17 mouse cellular contexts compared by ENCODE assay signal in genomic region chr14:62557111-62557510, GRCm38 (mm10). TPM values are rescaled to one million over a fixed set of nuclear protein-coding genes. Genes with fewer than 3 reads are reported as not detected.
DNase-seq lines count a peak whose midpoint lies in the region; ATAC-seq and TF ChIP-seq lines count a peak whose summit lies in the region.
"Had no signal": no experiment of that assay in that cellular context is flagged by ENCODE, and none has a peak within 500 bp of the region (broad histone marks: within the 10 kb centered on the region; RNA-seq: fewer than 3 reads in every experiment).

No protein-coding gene starts in this region.

- ATAC-seq in kidney, postnatal 0 days (replicated peaks; ENCODE audit: low FRiP score, low read depth) = no peak
- no peak for ATAC-seq in forebrain, embryonic 12.5 days (ENCODE audit: low FRiP score)
- no peak for ATAC-seq in liver, embryonic 15.5 days (ENCODE audit: insufficient read depth)
- ATAC-seq: Patski had no signal

- H3K27ac ChIP-seq in kidney, postnatal 0 days = no peak overlapping the region
- no peak overlapping the region for H3K27ac ChIP-seq in cortical plate, adult 2 months (ENCODE audit: insufficient read depth, low read length)
- H3K27ac ChIP-seq in forebrain, embryonic 12.5 days = no peak overlapping the region
- H3K27ac ChIP-seq in liver, embryonic 15.5 days (replicated peaks) = no peak overlapping the region
- H3K27ac ChIP-seq: limb, embryonic 10.5 days had no signal

- H3K4me2 ChIP-seq in kidney, postnatal 0 days (ENCODE audit: low read length) = peak overlapping the region; percentile 94; the same call in 1 of the 2 replicates
- H3K4me2 ChIP-seq in forebrain, embryonic 12.5 days = peak overlapping the region; percentile 89
- peak overlapping the region; percentile 82 for H3K4me2 ChIP-seq in liver, embryonic 15.5 days

- H3K4me1 ChIP-seq in kidney, postnatal 0 days (replicated peaks; ENCODE audit: insufficient read depth, low read length) = peaks cover 6% of the 10 kb centered on the region; the same call in 1 of the 2 replicates
- H3K4me1 ChIP-seq in cortical plate, adult 2 months (ENCODE audit: control insufficient read depth, insufficient read depth, low read length) = peaks cover 8% of the 10 kb centered on the region
- H3K4me1 ChIP-seq in forebrain, embryonic 12.5 days = peaks cover 26% of the 10 kb centered on the region
- peaks cover 22% of the 10 kb centered on the region for H3K4me1 ChIP-seq in liver, embryonic 15.5 days (replicated peaks)

- H3K9ac ChIP-seq in kidney, postnatal 0 days (ENCODE audit: low read depth, low read length) = no peak overlapping the region
- H3K9ac ChIP-seq in forebrain, embryonic 12.5 days = no peak overlapping the region
- no peak overlapping the region for H3K9ac ChIP-seq in liver, embryonic 15.5 days

- no peaks in the 10 kb centered on the region for H3K27me3 ChIP-seq in kidney, postnatal 0 days (ENCODE audit: insufficient read depth, low read length)
- peaks cover 19% of the 10 kb centered on the region for H3K27me3 ChIP-seq in forebrain, embryonic 12.5 days
- H3K27me3 ChIP-seq in liver, embryonic 15.5 days = peaks cover 55% of the 10 kb centered on the region

- no peaks in the 10 kb centered on the region for H3K36me3 ChIP-seq in kidney, postnatal 0 days (ENCODE audit: insufficient read depth, low read length)
- no peaks in the 10 kb centered on the region for H3K36me3 ChIP-seq in forebrain, embryonic 12.5 days (replicated peaks)
- no peaks in the 10 kb centered on the region for H3K36me3 ChIP-seq in liver, embryonic 15.5 days (replicated peaks)
- H3K36me3 ChIP-seq: limb, embryonic 10.5 days had no signal

- H3K9me3 ChIP-seq in kidney, postnatal 0 days (replicated peaks; ENCODE audit: low read length) = no peaks in the 10 kb centered on the region
- H3K9me3 ChIP-seq in forebrain, embryonic 12.5 days = no peaks in the 10 kb centered on the region
- H3K9me3 ChIP-seq in liver, embryonic 15.5 days (replicated peaks) = no peaks in the 10 kb centered on the region
- H3K9me3 ChIP-seq: limb, embryonic 10.5 days had no signal

- TF ChIP-seq CTCF in kidney, postnatal 0 days (IDR thresholded peaks at IDR 0.05; ENCODE audit: low read depth) = no peak
- no peak for TF ChIP-seq CTCF in cortical plate, adult 2 months (IDR thresholded peaks at IDR 0.05; ENCODE audit: extremely low read depth, insufficient read depth, low read length)

- no peak for DNase-seq in kidney, postnatal 0 days (ENCODE audit: low spot score)
- no peak for DNase-seq in kidney, adult 8-10 months
- DNase-seq in embryo, embryonic 10 days (ENCODE audit: low spot score) = no peak
- DNase-seq in layer of hippocampus, adult 9-10 months (ENCODE audit: low spot score) = no peak
- DNase-seq: cerebellum, adult 8-10 months; kidney, adult 18-20 months; lung, postnatal 4 days; thymus, adult 18-20 months had no signal

- TF ChIP-seq POLR2A in cortical plate, adult 2 months (IDR thresholded peaks at IDR 0.05; ENCODE audit: extremely low read depth, insufficient read depth, low read length) = no peak

- WGBS in kidney, postnatal 0 days = 83% methylated on average over 3 of the region's 3 CpGs
- WGBS in forebrain, embryonic 12.5 days = 85% methylated on average over 3 of the region's 3 CpGs
- 52% methylated on average over 3 of the region's 3 CpGs for WGBS in liver, embryonic 15.5 days (ENCODE audit: insufficient replicate concordance)

- no peak overlapping the region for H3K4me3 ChIP-seq in kidney, postnatal 0 days (replicated peaks; ENCODE audit: low read depth, low read length)
- H3K4me3 ChIP-seq in cortical plate, adult 2 months (ENCODE audit: insufficient read depth, low read length) = peak overlapping the region; percentile 66; the same call in 1 of the 2 replicates
- no peak overlapping the region for H3K4me3 ChIP-seq in forebrain, embryonic 12.5 days (replicated peaks)
- no peak overlapping the region for H3K4me3 ChIP-seq in liver, embryonic 15.5 days (replicated peaks)
- H3K4me3 ChIP-seq: myocyte had no signal

RNA-seq across cellular contexts. Expression of gene Fam124a, which starts 1.6 kb away (rescaled TPM):
- 4.7 and 4.8 TPM in 2 replicates for polyA plus RNA-seq in kidney, postnatal 0 days (2015; fragmentation: Nextera tagmentation; extraction: Ambion mirVana)
- polyA plus RNA-seq in cortical plate, adult 2 months (2012; rRNA removed) = 25.9 and 26.4 TPM in 2 replicates
- 13.5 and 18.2 TPM in 2 replicates for polyA plus RNA-seq in forebrain, embryonic 12.5 days (2016; fragmentation: Nextera tagmentation; extraction: Ambion mirVana)
- polyA plus RNA-seq in liver, embryonic 15.5 days (2015; fragmentation: Nextera tagmentation; extraction: Ambion mirVana) = 1.8 and 2.2 TPM in 2 replicates

RNA-seq across cellular contexts. Expression of gene Gm4131, which starts 9.6 kb away (rescaled TPM):
- polyA plus RNA-seq in kidney, postnatal 0 days (2015; fragmentation: Nextera tagmentation; extraction: Ambion mirVana) = 0.66 and 0.78 TPM in 2 replicates
- polyA plus RNA-seq in cortical plate, adult 2 months (2012; rRNA removed) = not detected in 2 replicates
- 0.41 TPM in 1 of 2 replicates, not detected in the other for polyA plus RNA-seq in forebrain, embryonic 12.5 days (2016; fragmentation: Nextera tagmentation; extraction: Ambion mirVana)
- not detected in 2 replicates for polyA plus RNA-seq in liver, embryonic 15.5 days (2015; fragmentation: Nextera tagmentation; extraction: Ambion mirVana)
- polyA plus RNA-seq: brain, embryonic 14.5 days; embryonic facial prominence, embryonic 11.5 days; gonadal fat pad, adult 2 months; limb, embryonic 10.5 days; myocyte; Patski had no signal
